Mouse (Mus musculus): ENCODE results near the gene Zglp1. TPM values are rescaled to one million over a fixed set of nuclear protein-coding genes. Genes with fewer than 3 reads are reported as not detected.

Zglp1 gene
- total RNA-seq, 1 experiment from 2014 or later, result not detected

Other genes with a start within 250 kb of the Zglp1 start
- not detected in 3 replicates for gene Rdh8, start 248.6 kb downstream of the Zglp1 start, total RNA-seq (2017)
- gene A230050P20Rik, start 198.5 kb downstream of the Zglp1 start, total RNA-seq (2017), result 5.2 to 12.0 TPM (median 11.8 TPM) in 3 replicates
- gene Angptl6, start 187.4 kb downstream of the Zglp1 start, total RNA-seq (2017), result 0.49 to 0.57 TPM in 2 of 3 replicates, not detected in the other
- gene Ppan, start 178.9 kb downstream of the Zglp1 start, total RNA-seq (2017), result 24.4 to 44.1 TPM (median 26.9 TPM) in 3 replicates
- 87.5 to 120 TPM (median 97.3 TPM) in 3 replicates for gene Eif3g, start 168.5 kb downstream of the Zglp1 start, total RNA-seq (2017)
- gene Dnmt1, start 107.2 kb downstream of the Zglp1 start, total RNA-seq (2017), result 44.6 to 108 TPM (median 56.9 TPM) in 3 replicates
- 1.6 to 4.4 TPM (median 3.5 TPM) in 3 replicates for gene S1pr2, start 90.3 kb downstream of the Zglp1 start, total RNA-seq (2017)
- gene Mrpl4, start 64.4 kb downstream of the Zglp1 start, total RNA-seq (2017), result 21.9 to 41.1 TPM (median 25.6 TPM) in 3 replicates
- 55.1 to 94.2 TPM (median 67.6 TPM) in 3 replicates for gene Icam1, start 51.1 kb downstream of the Zglp1 start, total RNA-seq (2017)
- 1.6 to 3.0 TPM in 2 of 3 replicates, not detected in the other for gene Icam4, start 37.7 kb downstream of the Zglp1 start, total RNA-seq (2017)
- not detected in 3 replicates for gene Icam5, start 35.0 kb downstream of the Zglp1 start, total RNA-seq (2017)
- gene Gm49373, start 6.0 kb upstream of the Zglp1 start, total RNA-seq (2017), result not detected in 3 replicates
- gene Fdx1l, start 6.5 kb upstream of the Zglp1 start, total RNA-seq (2017), result 23.7 to 31.1 TPM (median 24.5 TPM) in 3 replicates
- gene Gm38431, start 24.9 kb upstream of the Zglp1 start, total RNA-seq (2017), result 2.3 to 5.6 TPM in 2 of 3 replicates, not detected in the other
- gene Raver1, start 24.9 kb upstream of the Zglp1 start, total RNA-seq (2017), result 8.1 to 18.1 TPM (median 12.9 TPM) in 3 replicates
- 38.4 to 87.0 TPM (median 42.5 TPM) in 3 replicates for gene Tyk2, start 64.2 kb upstream of the Zglp1 start, total RNA-seq (2017)
- gene Cdc37, start 82.9 kb upstream of the Zglp1 start, total RNA-seq (2017), result 174 to 287 TPM (median 193 TPM) in 3 replicates
- 2.1 to 5.6 TPM (median 2.5 TPM) in 3 replicates for gene Pde4a, start 98.6 kb upstream of the Zglp1 start, total RNA-seq (2017)
- 21.7 to 32.5 TPM (median 22.1 TPM) in 3 replicates for gene Keap1, start 172.3 kb upstream of the Zglp1 start, total RNA-seq (2017)
- 303 to 435 TPM (median 308 TPM) in 3 replicates for gene S1pr5, start 181.3 kb upstream of the Zglp1 start, total RNA-seq (2017)
- gene Atg4d, start 198.2 kb upstream of the Zglp1 start, total RNA-seq (2017), result 31.7 to 39.6 TPM (median 34.6 TPM) in 3 replicates
- 91.2 to 154 TPM (median 120 TPM) in 3 replicates for gene Kri1, start 220.9 kb upstream of the Zglp1 start, total RNA-seq (2017)
- gene Cdkn2d, start 224.3 kb upstream of the Zglp1 start, total RNA-seq (2017), result 58.8 to 83.6 TPM (median 66.5 TPM) in 3 replicates
- gene Ap1m2, start 245.2 kb upstream of the Zglp1 start, total RNA-seq (2017), result 1.6 to 2.0 TPM (median 1.8 TPM) in 3 replicates